Mouse (Mus musculus) MEL-GATA-1-ER (cell line): Measurements from ENCODE around the gene D230025D16Rik.

Experiments
- DNase-seq: peaks from one replicate; pipeline ENCODE4 v3.0.0-alpha.2; 2012; ENCODE audit warnings: low read depth; ENCODE audit errors: extremely low read depth

The D230025D16Rik gene

GRCm38 (mm10) chr8:105268342-105269074 is 43.6 kb downstream of the D230025D16Rik start:
- no peak for DNase-seq

GRCm38 (mm10) chr8:105269075-105269458 is 44.1 kb downstream of the D230025D16Rik start:
- no peak for DNase-seq

GRCm38 (mm10) chr8:105269461-105269947 is 44.6 kb downstream of the D230025D16Rik start, which contains the start of gene Hsf4:
Hsf4 (plus strand) TSS chr8:105269801.
- DNase-seq = no peak

- DNase-seq = no peak
Observed at GRCm38 (mm10) chr8:105270101-105270915, 45.4 kb downstream of the D230025D16Rik start.

- DNase-seq = no peak
Observed at GRCm38 (mm10) chr8:105270916-105271186, 45.9 kb downstream of the D230025D16Rik start.

GRCm38 (mm10) chr8:105275387-105275786 is 50.4 kb downstream of the D230025D16Rik start:
- DNase-seq = no peak

GRCm38 (mm10) chr8:105275840-105276239 is 50.9 kb downstream of the D230025D16Rik start, which contains the start of gene Nol3:
Nol3 (plus strand) TSS chr8:105276140.
- no peak for DNase-seq

GRCm38 (mm10) chr8:105276292-105277120 is 51.6 kb downstream of the D230025D16Rik start:
- DNase-seq = no peak

GRCm38 (mm10) chr8:105278911-105279334 is 54.0 kb downstream of the D230025D16Rik start:
- no peak for DNase-seq

GRCm38 (mm10) chr8:105280567-105280966 is 55.6 kb downstream of the D230025D16Rik start:
- DNase-seq = no peak

GRCm38 (mm10) chr8:105281821-105282220 is 56.9 kb downstream of the D230025D16Rik start:
- DNase-seq = no peak

GRCm38 (mm10) chr8:105282239-105282638 is 57.3 kb downstream of the D230025D16Rik start:
- no peak for DNase-seq

GRCm38 (mm10) chr8:105283074-105283473 is 58.1 kb downstream of the D230025D16Rik start:
- DNase-seq = no peak

- DNase-seq = no peak
Observed at GRCm38 (mm10) chr8:105285514-105285913, 60.6 kb downstream of the D230025D16Rik start.

GRCm38 (mm10) chr8:105286907-105287306 is 62.0 kb downstream of the D230025D16Rik start:
- DNase-seq = no peak

- DNase-seq = no peak
Observed at GRCm38 (mm10) chr8:105288231-105288630, 63.3 kb downstream of the D230025D16Rik start.

- DNase-seq = peak; percentile 98
Observed at GRCm38 (mm10) chr8:105288958-105289732, 64.2 kb downstream of the D230025D16Rik start.

GRCm38 (mm10) chr8:105289805-105290460 is 65.0 kb downstream of the D230025D16Rik start, which contains the start of gene 4931428F04Rik:
4931428F04Rik (minus strand) TSS chr8:105289864.
- no peak for DNase-seq

- DNase-seq = no peak
Observed at GRCm38 (mm10) chr8:105290554-105291314, 65.8 kb downstream of the D230025D16Rik start.
